Mouse (Mus musculus) bone marrow, adult 2 months (tissue): ENCODE data around the gene Olfr701. TPM values are rescaled to one million over a fixed set of nuclear protein-coding genes. Genes with fewer than 3 reads are reported as not detected.

ENCODE experiments used
- H3K27ac ChIP-seq: fragments of 200-500 bp; 2 replicates; pipeline ENCODE4 v1.5.1; 2012; ENCODE audit warnings: low read depth, mild to moderate bottlenecking, control low read depth, inconsistent platforms, low read length; ENCODE audit not compliant: control insufficient read depth, poor library complexity, insufficient read depth
- H3K4me1 ChIP-seq: fragments of 200-500 bp; 2 replicates; pipeline ENCODE4 v1.6.1; 2011; ENCODE audit warnings: low read length; ENCODE audit not compliant: control insufficient read depth, insufficient read depth
- H3K4me3 ChIP-seq: fragments of 200-500 bp; replicated peaks from 2 replicates; pipeline ENCODE3; 2011; ENCODE audit warnings: mild to moderate bottlenecking, low read depth, low read length, control low read depth; ENCODE audit not compliant: control insufficient read depth
- CTCF ChIP-seq: fragments of 200-500 bp; IDR thresholded peaks from 2 replicates; pipeline ENCODE4 v1.5.1; 2011; ENCODE audit warnings: low read length, control low read depth; ENCODE audit not compliant: control insufficient read depth, insufficient read depth
- POLR2A ChIP-seq: fragments of 200-500 bp; IDR thresholded peaks from 2 replicates; pipeline ENCODE4 v1.6.1; 2011; ENCODE audit warnings: low read depth, mild to moderate bottlenecking, control low read depth, low read length, borderline replicate concordance; ENCODE audit not compliant: control insufficient read depth
- WGBS: fragments of 180-500 bp; shearing (Covaris S2); methylation state at CpG from one replicate; pipeline ENCODE4 v1.1.7; 2018; 5-methylcytosine and 5-hydroxymethylcytosine counted together
- polyA plus RNA-seq: library from polyadenylated mRNA; stranded (reverse); fragments of >200 nt; gene quantifications from 2 replicates; pipeline ENCODE4 v1.2.4, GENCODE M21; 2011; ENCODE audit warnings: low replicate concordance; ENCODE audit not compliant: missing spikeins, insufficient read depth, insufficient read length

Gene Olfr701
- not detected in 2 replicates for polyA plus RNA-seq

GRCm38 (mm10) chr7:106813829-106814228 lies at the start of gene Olfr701:
TSS of gene Olfr701 (plus strand) at chr7:106814129.
- WGBS = 44% methylated on average over 2 of the region's 2 CpGs
- no peak for TF ChIP-seq POLR2A
- no peak within 1 kb of the TSS for H3K4me3 ChIP-seq
- H3K4me1 ChIP-seq = no peaks in the 10 kb centered on the region
- no peak within 1 kb of the TSS for H3K27ac ChIP-seq

- Histone ChIP-seq H3K4me1 (no peaks in the 10 kb centered on the region), H3K27ac (no peak overlapping the region), H3K4me3 (no peak overlapping the region)
- TF ChIP-seq CTCF = no peak
- TF ChIP-seq POLR2A = no peak
Observed at GRCm38 (mm10) chr7:106788330-106788729, 25.6 kb upstream of the Olfr701 start.

GRCm38 (mm10) chr7:106793098-106793497 lies 20.8 kb upstream of the Olfr701 start, which contains the start of gene Olfr699:
TSS of gene Olfr699 (minus strand) at chr7:106793198.
- 33% methylated on average over 1 of the region's 1 CpGs for WGBS
- Histone ChIP-seq H3K4me3 (no peak within 1 kb of the TSS), H3K27ac (no peak within 1 kb of the TSS), H3K4me1 (no peaks in the 10 kb centered on the region)
- TF ChIP-seq POLR2A (no peak), CTCF (no peak)

- WGBS = 89% methylated on average over 1 of the region's 1 CpGs
- TF ChIP-seq POLR2A = no peak
- TF ChIP-seq CTCF = no peak
- no peaks in the 10 kb centered on the region for H3K4me1 ChIP-seq
Observed at GRCm38 (mm10) chr7:106808734-106809133, 5.2 kb upstream of the Olfr701 start, which contains the start of gene Olfr700. TSS of gene Olfr700 (minus strand) at chr7:106808834.

GRCm38 (mm10) chr7:106815775-106816174 lies 1.8 kb downstream of the Olfr701 start:
- no peak for TF ChIP-seq CTCF
- no peak for TF ChIP-seq POLR2A
- 9% methylated on average over 2 of the region's 2 CpGs for WGBS
- no peaks in the 10 kb centered on the region for H3K4me1 ChIP-seq
- H3K27ac ChIP-seq = no peak overlapping the region
- H3K4me3 ChIP-seq = no peak overlapping the region

More at GRCm38 (mm10) chr7:106808734-106809133, 5.2 kb upstream of the Olfr701 start, which contains the start of gene Olfr700:
- Histone ChIP-seq H3K4me3 (no peak within 1 kb of the TSS), H3K27ac (no peak within 1 kb of the TSS)

- TF ChIP-seq POLR2A (no peak), CTCF (no peak)
- Histone ChIP-seq H3K4me3 (no peak overlapping the region), H3K27ac (no peak overlapping the region), H3K4me1 (no peaks in the 10 kb centered on the region)
Observed at GRCm38 (mm10) chr7:106818414-106818813, 4.5 kb downstream of the Olfr701 start.

GRCm38 (mm10) chr7:106833793-106834192 lies 19.9 kb downstream of the Olfr701 start, which contains the start of gene Olfr702:
TSS of gene Olfr702 (minus strand) at chr7:106833893.
- Histone ChIP-seq H3K4me3 (no peak within 1 kb of the TSS), H3K27ac (no peak within 1 kb of the TSS), H3K4me1 (no peaks in the 10 kb centered on the region)
- no peak for TF ChIP-seq CTCF

GRCm38 (mm10) chr7:106843060-106843459 lies 29.1 kb downstream of the Olfr701 start, which contains the start of gene Olfr703:
TSS of gene Olfr703 (plus strand) at chr7:106843360.
- H3K4me1 ChIP-seq = no peaks in the 10 kb centered on the region
- no peak within 1 kb of the TSS for H3K4me3 ChIP-seq
- TF ChIP-seq POLR2A (no peak), CTCF (no peak)
- no peak within 1 kb of the TSS for H3K27ac ChIP-seq
- WGBS = 70% methylated on average over 2 of the region's 2 CpGs

- Histone ChIP-seq H3K4me3 (no peak within 1 kb of the TSS), H3K27ac (no peak within 1 kb of the TSS), H3K4me1 (no peaks in the 10 kb centered on the region)
- TF ChIP-seq POLR2A = no peak
- no peak for TF ChIP-seq CTCF
Observed at GRCm38 (mm10) chr7:106862885-106863284, 49.0 kb downstream of the Olfr701 start, which contains the start of gene Olfr704. TSS of gene Olfr704 (plus strand) at chr7:106863185.

Other genes with a start within 250 kb of the Olfr701 start
- not detected in 2 replicates for gene Olfr693, start 133.5 kb upstream of the Olfr701 start, polyA plus RNA-seq
- not detected in 2 replicates for gene Olfr694, start 122.3 kb upstream of the Olfr701 start, polyA plus RNA-seq
- not detected in 2 replicates for gene Olfr695, start 97.7 kb upstream of the Olfr701 start, polyA plus RNA-seq
- not detected in 2 replicates for gene Olfr697, start 71.7 kb upstream of the Olfr701 start, polyA plus RNA-seq
- gene Olfr698, start 58.7 kb upstream of the Olfr701 start, polyA plus RNA-seq = not detected in 2 replicates
- 0.36 and 0.60 TPM in 2 replicates for gene Olfr699, start 20.9 kb upstream of the Olfr701 start, polyA plus RNA-seq
- gene Olfr700, start 5.3 kb upstream of the Olfr701 start, polyA plus RNA-seq = not detected in 2 replicates
- gene Olfr702, start 19.8 kb downstream of the Olfr701 start, polyA plus RNA-seq = not detected in 2 replicates
- gene Olfr703, start 29.2 kb downstream of the Olfr701 start, polyA plus RNA-seq = not detected in 2 replicates
- gene Olfr704, start 49.1 kb downstream of the Olfr701 start, polyA plus RNA-seq = 0.75 TPM in 1 of 2 replicates, not detected in the other
- gene Olfr705, start 62.8 kb downstream of the Olfr701 start, polyA plus RNA-seq = not detected in 2 replicates
- not detected in 2 replicates for gene Olfr706, start 74.0 kb downstream of the Olfr701 start, polyA plus RNA-seq
- not detected in 2 replicates for gene Olfr707, start 87.1 kb downstream of the Olfr701 start, polyA plus RNA-seq
- gene Olfr1532-ps1, start 93.9 kb downstream of the Olfr701 start, polyA plus RNA-seq = not detected in 2 replicates
- gene Olfr709-ps1, start 118.1 kb downstream of the Olfr701 start, polyA plus RNA-seq = not detected in 2 replicates
- gene Olfr710, start 134.2 kb downstream of the Olfr701 start, polyA plus RNA-seq = not detected in 2 replicates
- 0.29 TPM in 1 of 2 replicates, not detected in the other for gene Olfr6, start 149.8 kb downstream of the Olfr701 start, polyA plus RNA-seq
- not detected in 2 replicates for gene Olfr711, start 161.3 kb downstream of the Olfr701 start, polyA plus RNA-seq
- not detected in 2 replicates for gene Olfr2, start 191.9 kb downstream of the Olfr701 start, polyA plus RNA-seq
- not detected in 2 replicates for gene Olfr713, start 217.0 kb downstream of the Olfr701 start, polyA plus RNA-seq